Mouse (Mus musculus) thymus, postnatal 10 days (tissue): ENCODE results near the gene Arid3c.
A peak's percentile ranks its signal among the peaks of the same experiment; 100 is the strongest.

Experiments used
- DNase-seq, 2 experiments: peaks; one replicate each; pipeline ENCODE4 v3.0.0; 2021; ENCODE audit warnings: low spot score in 2 of 2

The Arid3c gene

GRCm38 (mm10) chr4:41745021-41745420, 14.1 kb upstream of the Arid3c start:
- DNase-seq, result no peak

- DNase-seq, result no peak
These were observed 13.2 kb upstream of the Arid3c start for GRCm38 (mm10) chr4:41744131-41744530.

GRCm38 (mm10) chr4:41741158-41741560, 10.2 kb upstream of the Arid3c start:
- peak; percentile 88 for DNase-seq

GRCm38 (mm10) chr4:41740380-41741157, 9.6 kb upstream of the Arid3c start:
- peak in 1 of 2 experiments; percentile 16 for DNase-seq

GRCm38 (mm10) chr4:41739260-41739659, 8.3 kb upstream of the Arid3c start:
- no peak for DNase-seq

- no peak for DNase-seq
These were observed 7.3 kb upstream of the Arid3c start for GRCm38 (mm10) chr4:41738256-41738603.

- DNase-seq, result peak; percentile 45 to 76
These were observed 6.8 kb upstream of the Arid3c start for GRCm38 (mm10) chr4:41737602-41738255.

- no peak for DNase-seq
These were observed 3.9 kb downstream of the Arid3c start for GRCm38 (mm10) chr4:41726826-41727621.

GRCm38 (mm10) chr4:41722918-41723351, 8.0 kb downstream of the Arid3c start, which contains the start of gene Dctn3:
Gene Dctn3 (minus strand): TSS chr4:41723170.
- peak; percentile 81 to 82 for DNase-seq

GRCm38 (mm10) chr4:41716834-41717233, 14.1 kb downstream of the Arid3c start:
- DNase-seq, result no peak

GRCm38 (mm10) chr4:41715596-41715995, 15.3 kb downstream of the Arid3c start:
- peak in 1 of 2 experiments; percentile 40 for DNase-seq

GRCm38 (mm10) chr4:41715082-41715481, 15.9 kb downstream of the Arid3c start:
- DNase-seq, result no peak

GRCm38 (mm10) chr4:41714276-41714675, 16.7 kb downstream of the Arid3c start:
- peak; percentile 48 to 52 for DNase-seq

GRCm38 (mm10) chr4:41713197-41714067, 17.5 kb downstream of the Arid3c start, which contains the start of gene Rpp25l:
Gene Rpp25l (minus strand): TSS chr4:41713534.
- DNase-seq, result peak; percentile 74 to 82

- no peak for DNase-seq
These were observed 18.3 kb downstream of the Arid3c start for GRCm38 (mm10) chr4:41712421-41713196.

- no peak for DNase-seq
These were observed 19.1 kb downstream of the Arid3c start for GRCm38 (mm10) chr4:41711705-41712375.

GRCm38 (mm10) chr4:41710229-41710628, 20.7 kb downstream of the Arid3c start:
- DNase-seq, result no peak

GRCm38 (mm10) chr4:41708192-41708745, 22.7 kb downstream of the Arid3c start:
- DNase-seq, result peak in 1 of 2 experiments; percentile 54

- peak; percentile 64 to 65 for DNase-seq
These were observed 23.9 kb downstream of the Arid3c start for GRCm38 (mm10) chr4:41707011-41707535.
